Mouse (Mus musculus): ENCODE measurements at regions not wholly inside any gene's neighbourhood (a gene's known extent, or its start where the extent isn't known, plus 50 kb on each side); places are given as distances from the start of the nearest gene placed in this dataset.

DNA sequence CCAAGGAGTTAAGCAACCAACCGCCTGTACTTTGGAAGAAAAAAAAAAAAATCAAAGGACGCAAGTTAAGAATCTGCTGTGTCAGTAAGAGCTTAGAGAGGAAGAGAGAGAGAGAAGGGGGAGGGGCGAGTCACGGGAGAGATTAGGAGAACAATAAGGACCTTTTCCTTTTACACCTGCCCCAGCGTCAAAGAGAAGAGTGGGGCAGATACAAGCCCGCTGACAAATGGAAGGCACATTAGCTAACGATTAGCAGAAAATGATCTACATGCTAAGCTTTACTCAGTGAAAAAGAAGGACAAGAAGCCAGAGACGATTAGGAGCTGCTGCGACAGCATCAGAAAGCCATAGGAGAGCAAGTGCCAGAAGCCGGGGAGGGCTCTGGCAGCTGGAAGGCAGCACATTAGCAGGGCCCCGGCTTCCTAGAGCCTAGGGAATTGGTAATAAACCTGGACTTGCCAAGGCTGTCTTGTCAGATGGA lies 157.8 kb upstream of the Fam78b start:
- H3K36me3 ChIP-seq (ENCODE audit: insufficient read depth, low read length) = no peaks in the 10 kb centered on the region
- no peaks in the 10 kb centered on the region for H3K27me3 ChIP-seq (ENCODE audit: insufficient read depth, low read length)
- no peak overlapping the region for H3K27ac ChIP-seq
- 0 out of 2 replicates have a peak, but pooled peaks cover 4% of the 10 kb centered on the region for H3K4me1 ChIP-seq (replicated peaks; ENCODE audit: insufficient read depth, low read length)
- H3K4me3 ChIP-seq (replicated peaks; ENCODE audit: low read depth, low read length) = no peak overlapping the region
- no peak overlapping the region for H3K9ac ChIP-seq (ENCODE audit: low read depth, low read length)
- no peak for TF ChIP-seq CTCF (IDR thresholded peaks at IDR 0.05; ENCODE audit: low read depth)
- ATAC-seq (replicated peaks; ENCODE audit: low FRiP score, low read depth) (no peak), DNase-seq (ENCODE audit: low spot score) (peak; percentile 12)
- peak overlapping the region; percentile 37 for H3K4me2 ChIP-seq (ENCODE audit: low read length)
- 1% methylated on average over 11 of the region's 11 CpGs for WGBS
- no peaks in the 10 kb centered on the region for H3K9me3 ChIP-seq (replicated peaks; ENCODE audit: low read length)

DNA sequence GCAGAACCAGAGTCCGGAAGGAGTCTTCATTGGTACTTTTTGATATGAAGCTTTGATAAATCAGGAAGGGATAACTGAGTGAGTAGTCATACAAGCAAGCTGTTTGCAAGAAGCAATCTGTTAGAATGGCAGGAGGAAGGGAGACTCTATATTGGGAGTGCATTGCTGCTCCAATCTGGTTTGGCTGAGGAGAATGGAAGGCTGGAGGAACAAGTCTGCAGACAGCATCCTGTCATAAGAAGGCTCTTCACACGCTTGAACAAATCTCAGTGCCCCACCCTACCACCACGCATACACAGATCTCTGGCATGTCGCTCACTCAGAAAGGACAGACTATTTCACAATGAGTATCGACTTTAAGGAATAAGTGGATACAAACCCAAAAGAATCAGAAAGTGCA lies 154.7 kb upstream of the Fam78b start:
- 86% methylated on average over 5 of the region's 5 CpGs for WGBS
- Histone ChIP-seq H3K4me1 (replicated peaks; ENCODE audit: insufficient read depth, low read length) (0 out of 2 replicates have a peak, but pooled peaks cover 4% of the 10 kb centered on the region), H3K36me3 (ENCODE audit: insufficient read depth, low read length) (no peaks in the 10 kb centered on the region), H3K4me2 (ENCODE audit: low read length) (no peak overlapping the region), H3K27me3 (ENCODE audit: insufficient read depth, low read length) (no peaks in the 10 kb centered on the region), H3K4me3 (replicated peaks; ENCODE audit: low read depth, low read length) (no peak overlapping the region), H3K9ac (ENCODE audit: low read depth, low read length) (no peak overlapping the region), H3K9me3 (replicated peaks; ENCODE audit: low read length) (no peaks in the 10 kb centered on the region), H3K27ac (no peak overlapping the region)
- DNase-seq (ENCODE audit: low spot score) = no peak
- no peak for TF ChIP-seq CTCF (IDR thresholded peaks at IDR 0.05; ENCODE audit: low read depth)
- no peak for ATAC-seq (replicated peaks; ENCODE audit: low FRiP score, low read depth)

DNA sequence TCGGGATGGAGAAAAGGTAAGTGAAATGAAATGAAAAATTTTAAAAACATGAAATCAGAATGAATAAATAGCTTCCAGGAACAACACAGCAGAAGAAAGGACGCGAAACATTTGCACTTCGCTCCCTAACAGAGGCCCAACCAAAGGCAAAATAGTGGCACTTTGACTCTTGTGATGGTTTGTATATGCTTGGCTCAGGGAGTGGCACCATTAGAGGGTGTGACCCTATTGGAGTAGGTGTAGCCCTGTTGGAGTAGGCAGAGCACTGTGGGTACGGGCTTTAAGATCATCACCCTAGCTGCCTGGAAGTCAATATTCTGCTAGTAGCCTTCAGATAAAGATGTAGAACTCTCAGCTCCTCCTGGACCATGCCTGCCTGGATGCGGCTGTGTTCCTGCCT lies 154.0 kb upstream of the Fam78b start:
- TF ChIP-seq CTCF (IDR thresholded peaks at IDR 0.05; ENCODE audit: low read depth) = no peak
- Histone ChIP-seq H3K36me3 (ENCODE audit: insufficient read depth, low read length) (no peaks in the 10 kb centered on the region), H3K4me1 (replicated peaks; ENCODE audit: insufficient read depth, low read length) (0 out of 2 replicates have a peak, but pooled peaks cover 4% of the 10 kb centered on the region), H3K4me3 (replicated peaks; ENCODE audit: low read depth, low read length) (no peak overlapping the region), H3K4me2 (ENCODE audit: low read length) (no peak overlapping the region), H3K27me3 (ENCODE audit: insufficient read depth, low read length) (no peaks in the 10 kb centered on the region), H3K27ac (no peak overlapping the region), H3K9ac (ENCODE audit: low read depth, low read length) (no peak overlapping the region), H3K9me3 (replicated peaks; ENCODE audit: low read length) (no peaks in the 10 kb centered on the region)
- DNase-seq (ENCODE audit: low spot score) (no peak), ATAC-seq (replicated peaks; ENCODE audit: low FRiP score, low read depth) (no peak)
- 95% methylated on average over 6 of the region's 6 CpGs for WGBS

DNA sequence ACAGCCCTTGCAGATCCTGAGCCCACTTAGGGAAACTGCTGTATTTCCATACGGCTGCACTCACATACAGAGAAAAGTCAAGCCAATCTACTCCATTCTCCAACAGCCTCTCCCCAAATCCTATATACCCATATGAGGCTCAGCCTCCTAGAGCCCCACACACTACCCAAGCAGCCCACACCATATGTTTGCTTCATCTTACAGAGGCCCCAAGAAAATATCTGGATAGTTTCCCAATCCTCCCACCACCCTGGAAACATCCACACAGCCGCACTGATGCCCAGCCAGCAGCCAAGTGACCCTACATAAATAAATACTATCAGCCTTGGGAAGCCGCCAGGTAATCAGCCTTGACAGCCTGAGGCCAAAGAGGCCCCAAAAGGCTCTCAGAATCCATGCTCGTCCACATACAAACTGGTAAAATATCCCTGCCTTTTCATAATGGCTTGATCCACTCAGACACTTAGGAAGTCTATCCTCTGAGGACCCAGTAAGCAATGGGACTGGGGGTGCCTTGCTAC lies 153.1 kb upstream of the Fam78b start:
- H3K4me3 ChIP-seq (replicated peaks; ENCODE audit: low read depth, low read length) = no peak overlapping the region
- H3K27me3 ChIP-seq (ENCODE audit: insufficient read depth, low read length) = no peaks in the 10 kb centered on the region
- 44% methylated on average over 4 of the region's 4 CpGs for WGBS
- H3K9ac ChIP-seq (ENCODE audit: low read depth, low read length) = no peak overlapping the region
- no peak overlapping the region for H3K4me2 ChIP-seq (ENCODE audit: low read length)
- no peak for TF ChIP-seq CTCF (IDR thresholded peaks at IDR 0.05; ENCODE audit: low read depth)
- H3K9me3 ChIP-seq (replicated peaks; ENCODE audit: low read length) = no peaks in the 10 kb centered on the region
- no peak for DNase-seq (ENCODE audit: low spot score)
- 0 out of 2 replicates have a peak, but pooled peaks cover 2% of the 10 kb centered on the region for H3K4me1 ChIP-seq (replicated peaks; ENCODE audit: insufficient read depth, low read length)
- H3K36me3 ChIP-seq (ENCODE audit: insufficient read depth, low read length) = no peaks in the 10 kb centered on the region
- ATAC-seq (replicated peaks; ENCODE audit: low FRiP score, low read depth) = no peak
- no peak overlapping the region for H3K27ac ChIP-seq

DNA sequence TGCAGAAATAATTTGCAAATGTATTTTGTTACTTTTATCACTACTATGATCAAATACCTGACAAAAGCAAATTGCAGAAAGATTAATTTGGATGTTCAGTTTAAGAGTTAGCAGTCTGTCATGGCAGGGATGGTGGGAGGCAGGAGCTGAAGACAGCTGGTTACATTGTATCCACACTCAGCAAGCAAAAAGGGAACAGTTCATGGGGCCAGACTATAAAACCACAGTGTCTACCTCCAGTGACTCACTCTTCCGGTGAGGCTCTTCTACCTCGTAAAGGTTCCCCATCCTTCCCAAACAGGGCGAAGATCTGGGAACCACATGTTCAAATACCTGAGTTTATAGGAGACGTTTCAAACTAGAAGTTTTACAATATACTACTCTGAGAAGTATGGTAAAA lies 145.2 kb upstream of the Fam78b start:
- no peak for DNase-seq (ENCODE audit: low spot score)
- WGBS = 76% methylated on average over 4 of the region's 4 CpGs
- Histone ChIP-seq H3K9me3 (replicated peaks; ENCODE audit: low read length) (no peaks in the 10 kb centered on the region), H3K27me3 (ENCODE audit: insufficient read depth, low read length) (no peaks in the 10 kb centered on the region), H3K4me3 (replicated peaks; ENCODE audit: low read depth, low read length) (no peak overlapping the region), H3K4me2 (ENCODE audit: low read length) (no peak overlapping the region), H3K4me1 (replicated peaks; ENCODE audit: insufficient read depth, low read length) (no peaks in the 10 kb centered on the region), H3K36me3 (ENCODE audit: insufficient read depth, low read length) (no peaks in the 10 kb centered on the region), H3K9ac (ENCODE audit: low read depth, low read length) (no peak overlapping the region), H3K27ac (no peak overlapping the region)
- ATAC-seq (replicated peaks; ENCODE audit: low FRiP score, low read depth) = no peak
- TF ChIP-seq CTCF (IDR thresholded peaks at IDR 0.05; ENCODE audit: low read depth) = no peak

DNA sequence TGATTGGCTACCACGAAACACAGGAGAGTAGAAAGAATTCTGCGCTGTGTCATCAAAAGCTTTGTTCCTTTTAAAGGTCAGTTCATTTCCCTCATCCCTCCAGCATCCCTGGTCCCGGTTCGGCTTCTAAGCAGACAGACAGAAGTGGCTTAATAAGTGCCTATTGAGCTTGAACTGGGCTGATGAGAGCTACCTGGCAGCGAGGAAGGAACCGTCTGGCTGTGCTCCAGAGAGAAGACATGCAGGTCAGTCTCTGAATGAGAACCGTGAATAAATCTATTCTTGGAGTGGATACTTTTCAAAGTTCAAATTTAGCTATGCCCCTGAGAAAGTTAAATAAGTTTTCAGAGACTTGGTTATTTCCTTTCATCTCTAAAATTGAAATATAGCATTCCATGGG lies 135.0 kb upstream of the Fam78b start:
- WGBS = 82% methylated on average over 7 of the region's 7 CpGs
- DNase-seq (ENCODE audit: low spot score) (no peak), ATAC-seq (replicated peaks; ENCODE audit: low FRiP score, low read depth) (no peak)
- H3K4me2 ChIP-seq (ENCODE audit: low read length) = no peak overlapping the region
- H3K27me3 ChIP-seq (ENCODE audit: insufficient read depth, low read length) = no peaks in the 10 kb centered on the region
- H3K4me3 ChIP-seq (replicated peaks; ENCODE audit: low read depth, low read length) = no peak overlapping the region
- H3K36me3 ChIP-seq (ENCODE audit: insufficient read depth, low read length) = no peaks in the 10 kb centered on the region
- no peaks in the 10 kb centered on the region for H3K9me3 ChIP-seq (replicated peaks; ENCODE audit: low read length)
- TF ChIP-seq CTCF (IDR thresholded peaks at IDR 0.05; ENCODE audit: low read depth) = no peak
- H3K4me1 ChIP-seq (replicated peaks; ENCODE audit: insufficient read depth, low read length) = no peaks in the 10 kb centered on the region
- no peak overlapping the region for H3K27ac ChIP-seq
- no peak overlapping the region for H3K9ac ChIP-seq (ENCODE audit: low read depth, low read length)

DNA sequence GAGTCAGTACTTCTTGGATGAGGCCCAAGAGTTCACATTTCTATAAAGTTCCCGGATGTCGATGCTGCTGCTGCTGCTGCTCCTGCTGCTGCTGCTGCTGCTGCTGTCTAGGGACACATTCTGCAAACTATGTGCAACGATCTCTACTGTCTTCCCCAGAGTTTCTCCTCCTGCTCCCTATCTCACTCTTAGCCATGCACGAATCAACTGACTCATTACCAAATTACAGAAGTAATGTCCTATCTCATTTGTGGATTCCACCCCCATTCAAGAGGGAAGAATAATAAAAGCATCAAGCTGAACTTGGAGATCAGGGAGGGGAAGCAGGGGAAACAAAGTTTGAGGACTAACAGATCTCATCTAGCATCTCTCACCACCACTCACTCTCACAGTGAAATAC lies 130.0 kb upstream of the Fam78b start:
- 73% methylated on average over 4 of the region's 4 CpGs for WGBS
- no peak for ATAC-seq (replicated peaks; ENCODE audit: low FRiP score, low read depth)
- DNase-seq (ENCODE audit: low spot score) = no peak

More for the DNA sequence above, 130.0 kb upstream of the Fam78b start:
- no peaks in the 10 kb centered on the region for H3K27me3 ChIP-seq (ENCODE audit: insufficient read depth, low read length)
- no peak overlapping the region for H3K27ac ChIP-seq
- H3K4me3 ChIP-seq (replicated peaks; ENCODE audit: low read depth, low read length) = no peak overlapping the region
- H3K36me3 ChIP-seq (ENCODE audit: insufficient read depth, low read length) = no peaks in the 10 kb centered on the region
- H3K4me2 ChIP-seq (ENCODE audit: low read length) = no peak overlapping the region
- H3K9me3 ChIP-seq (replicated peaks; ENCODE audit: low read length) = no peaks in the 10 kb centered on the region
- no peak overlapping the region for H3K9ac ChIP-seq (ENCODE audit: low read depth, low read length)
- TF ChIP-seq CTCF (IDR thresholded peaks at IDR 0.05; ENCODE audit: low read depth) = no peak
- no peaks in the 10 kb centered on the region for H3K4me1 ChIP-seq (replicated peaks; ENCODE audit: insufficient read depth, low read length)
